Mouse (Mus musculus): ENCODE data around the gene D630003M21Rik. TPM values are rescaled to one million over a fixed set of nuclear protein-coding genes. Genes with fewer than 3 reads are reported as not detected.
A peak's percentile ranks its signal among the peaks of the same experiment; 100 is the strongest.

Gene D630003M21Rik
- polyA plus RNA-seq, 1 experiment from 2014 or later: 3.3 TPM

- Histone ChIP-seq H3K4me3 (no peak overlapping the region), H3K36me3 (no peaks in the 10 kb centered on the region), H3K4me1 (peaks cover 28% of the 10 kb centered on the region), H3K9me3 (replicated peaks) (no peaks in the 10 kb centered on the region), H3K27ac (0 out of 2 replicates have a peak overlapping the region, but pooled peaks have one; percentile 19), H3K27me3 (ENCODE audit: low read depth, poor library complexity, severe bottlenecking) (peaks cover 11% of the 10 kb centered on the region)
- 38% methylated on average over 7 of the region's 7 CpGs for WGBS
- DNase-seq (ENCODE audit: low spot score): no peak
These were observed 89.4 kb downstream of the D630003M21Rik start for GRCm38 (mm10) chr2:158139628-158140027.

GRCm38 (mm10) chr2:158138778-158139177 is 90.2 kb downstream of the D630003M21Rik start:
- Histone ChIP-seq H3K27me3 (ENCODE audit: low read depth, poor library complexity, severe bottlenecking) (peaks cover 7% of the 10 kb centered on the region; the same call in 1 of the 2 replicates), H3K4me3 (no peak overlapping the region), H3K9me3 (replicated peaks) (no peaks in the 10 kb centered on the region), H3K36me3 (no peaks in the 10 kb centered on the region), H3K27ac (no peak overlapping the region), H3K4me1 (peaks cover 19% of the 10 kb centered on the region)
- 92% methylated on average over 9 of the region's 9 CpGs for WGBS
- no peak for DNase-seq (ENCODE audit: low spot score)

- Histone ChIP-seq H3K9me3 (replicated peaks) (no peaks in the 10 kb centered on the region), H3K36me3 (no peaks in the 10 kb centered on the region), H3K27ac (no peak overlapping the region), H3K4me3 (no peak overlapping the region), H3K4me1 (peaks cover 9% of the 10 kb centered on the region; the same call in 1 of the 2 replicates), H3K27me3 (ENCODE audit: low read depth, poor library complexity, severe bottlenecking) (peaks cover 7% of the 10 kb centered on the region; the same call in 1 of the 2 replicates)
- no peak for DNase-seq (ENCODE audit: low spot score)
- 92% methylated on average over 12 of the region's 12 CpGs for WGBS
These were observed 91.3 kb downstream of the D630003M21Rik start for GRCm38 (mm10) chr2:158137771-158138170.

GRCm38 (mm10) chr2:158136205-158136604 is 92.8 kb downstream of the D630003M21Rik start:
- H3K36me3 ChIP-seq: no peaks in the 10 kb centered on the region
- no peak overlapping the region for H3K4me3 ChIP-seq
- H3K9me3 ChIP-seq (replicated peaks): no peaks in the 10 kb centered on the region
- no peak overlapping the region for H3K27ac ChIP-seq
- H3K4me1 ChIP-seq: peaks cover 16% of the 10 kb centered on the region
- no peaks in the 10 kb centered on the region for H3K27me3 ChIP-seq (ENCODE audit: low read depth, poor library complexity, severe bottlenecking)
- WGBS: 40% methylated on average over 7 of the region's 7 CpGs
- no peak for DNase-seq (ENCODE audit: low spot score)

GRCm38 (mm10) chr2:158133050-158133449 is 96.0 kb downstream of the D630003M21Rik start:
- no peak overlapping the region for H3K27ac ChIP-seq
- no peak for DNase-seq (ENCODE audit: low spot score)
- no peaks in the 10 kb centered on the region for H3K9me3 ChIP-seq (replicated peaks)
- no peak overlapping the region for H3K4me3 ChIP-seq
- no peaks in the 10 kb centered on the region for H3K36me3 ChIP-seq
- 65% methylated on average over 6 of the region's 6 CpGs for WGBS
- peaks cover 35% of the 10 kb centered on the region for H3K4me1 ChIP-seq
- no peaks in the 10 kb centered on the region for H3K27me3 ChIP-seq (ENCODE audit: low read depth, poor library complexity, severe bottlenecking)

Small RNAs within 50 kb of the gene (microRNA-seq; reads per million reads assigned to microRNA genes)
- gene Mir7685: not detected

Other genes starting within 250 kb of the D630003M21Rik start
- 34.3 and 41.2 TPM in 2 replicates for gene Tti1, start 200.8 kb downstream of the D630003M21Rik start, polyA plus RNA-seq (2016; fragmentation: Nextera tagmentation; extraction: Ambion mirVana)
- 54.8 and 64.4 TPM in 2 replicates for gene Rprd1b, start 200.7 kb downstream of the D630003M21Rik start, polyA plus RNA-seq (2016; fragmentation: Nextera tagmentation; extraction: Ambion mirVana)
- 3.7 and 5.5 TPM in 2 replicates for gene Tgm2, start 82.8 kb downstream of the D630003M21Rik start, polyA plus RNA-seq (2016; fragmentation: Nextera tagmentation; extraction: Ambion mirVana)
- gene Bpi, start 28.9 kb upstream of the D630003M21Rik start, polyA plus RNA-seq (2016; fragmentation: Nextera tagmentation; extraction: Ambion mirVana): not detected in 2 replicates
- 1.9 and 3.9 TPM in 2 replicates for gene Lbp, start 77.3 kb upstream of the D630003M21Rik start, polyA plus RNA-seq (2016; fragmentation: Nextera tagmentation; extraction: Ambion mirVana)
- gene Snhg11, start 146.4 kb upstream of the D630003M21Rik start, polyA plus RNA-seq (2016; fragmentation: Nextera tagmentation; extraction: Ambion mirVana): 7.0 TPM in 2 replicates
- gene Ralgapb, start 180.6 kb upstream of the D630003M21Rik start, polyA plus RNA-seq (2016; fragmentation: Nextera tagmentation; extraction: Ambion mirVana): 10.7 and 12.6 TPM in 2 replicates